Mouse (Mus musculus) ES-E14 (cell line): ENCODE data around the gene Hoxc11. TPM values are rescaled to one million over a fixed set of nuclear protein-coding genes. Genes with fewer than 3 reads are reported as not detected.

Source experiments
- DNase-seq: peaks from one replicate; pipeline ENCODE4 v3.0.0-alpha.2; 2013; ENCODE audit warnings: low read depth, low spot score
- H3K27ac ChIP-seq: 2 replicates; pipeline ENCODE4 v1.5.1; 2012; ENCODE audit warnings: low read depth, mild to moderate bottlenecking, low read length, moderate library complexity, mixed read lengths; ENCODE audit not compliant: poor library complexity, insufficient read depth, severe bottlenecking
- H3K36me3 ChIP-seq: 2 replicates; pipeline ENCODE4 v1.6.1; 2012; ENCODE audit warnings: mild to moderate bottlenecking, low read length, moderate library complexity, mixed read lengths; ENCODE audit not compliant: control insufficient read depth, poor library complexity, insufficient read depth, severe bottlenecking
- H3K4me1 ChIP-seq, 2 experiments: fragments of 150-350 bp in 1 of 2; sonication (generic) in 1 of 2; 2 replicates each; pipeline ENCODE4 v1.6.1; 2012; ENCODE audit warnings: low read length in 2 of 2, mild to moderate bottlenecking in 1 of 2, mixed read lengths in 1 of 2; ENCODE audit not compliant: control insufficient read depth in 2 of 2, insufficient read depth in 2 of 2, poor library complexity in 1 of 2
- H3K4me3 ChIP-seq, 2 experiments: fragments of 150-350 bp in 1 of 2; sonication (generic) in 1 of 2; 2 replicates each; pipeline ENCODE4 v1.5.1; 2012; ENCODE audit warnings: low read length in 2 of 2, low read depth in 1 of 2, mild to moderate bottlenecking in 1 of 2, mixed read lengths in 1 of 2; ENCODE audit not compliant: insufficient read depth in 1 of 2, poor library complexity in 1 of 2, severe bottlenecking in 1 of 2
- H3K9ac ChIP-seq: 2 replicates; pipeline ENCODE4 v1.6.1; 2012; ENCODE audit warnings: low read depth, mild to moderate bottlenecking, low read length, mixed read lengths; ENCODE audit not compliant: poor library complexity, insufficient read depth, severe bottlenecking
- H3K9me3 ChIP-seq: fragments of 150-350 bp; sonication (generic); 2 replicates; pipeline ENCODE4 v1.6.1; 2012; ENCODE audit warnings: low read depth, mild to moderate bottlenecking, low read length; ENCODE audit not compliant: control insufficient read depth, insufficient read depth
- CHD2 ChIP-seq: IDR thresholded peaks from 2 replicates; pipeline ENCODE4 v1.6.1; 2014; ENCODE audit warnings: mild to moderate bottlenecking, low read depth, low read length, inconsistent platforms
- HCFC1 ChIP-seq: IDR thresholded peaks from 2 replicates; pipeline ENCODE4 v1.6.1; 2012; ENCODE audit warnings: low read length, inconsistent platforms, borderline replicate concordance; ENCODE audit not compliant: insufficient read depth
- MAFK ChIP-seq: IDR thresholded peaks from 2 replicates; pipeline ENCODE4 v1.6.1; 2014; ENCODE audit warnings: mild to moderate bottlenecking, low read depth, low read length, inconsistent platforms; ENCODE audit not compliant: insufficient read depth
- ZC3H11A ChIP-seq: IDR thresholded peaks from 2 replicates; pipeline ENCODE4 v1.6.1; 2012; ENCODE audit warnings: low read depth, mild to moderate bottlenecking, inconsistent platforms, low read length, borderline replicate concordance
- ZNF384 ChIP-seq: IDR thresholded peaks from 2 replicates; pipeline ENCODE4 v1.6.1; 2012; ENCODE audit warnings: low read depth, low read length, inconsistent platforms
- in situ Hi-C, 2 experiments: fragments of 600-800 bp; cut with MboI; formaldehyde crosslinking; loops; one replicate each; pipeline ENCODE4 v1.15.1; 2025; ENCODE audit warnings: low sequenced_read_pairs in 2 of 2, inconsistent platforms in 1 of 2; ENCODE audit not compliant: unreplicated experiment in 2 of 2
- total RNA-seq: library from RNA; depleted of rRNA; stranded (reverse); fragments of 300-350 nt; gene quantifications from 2 replicates; pipeline ENCODE4 v1.2.3, GENCODE M21; 2012

Hoxc11 gene
- total RNA-seq, 1 experiment, result not detected

DNA sequence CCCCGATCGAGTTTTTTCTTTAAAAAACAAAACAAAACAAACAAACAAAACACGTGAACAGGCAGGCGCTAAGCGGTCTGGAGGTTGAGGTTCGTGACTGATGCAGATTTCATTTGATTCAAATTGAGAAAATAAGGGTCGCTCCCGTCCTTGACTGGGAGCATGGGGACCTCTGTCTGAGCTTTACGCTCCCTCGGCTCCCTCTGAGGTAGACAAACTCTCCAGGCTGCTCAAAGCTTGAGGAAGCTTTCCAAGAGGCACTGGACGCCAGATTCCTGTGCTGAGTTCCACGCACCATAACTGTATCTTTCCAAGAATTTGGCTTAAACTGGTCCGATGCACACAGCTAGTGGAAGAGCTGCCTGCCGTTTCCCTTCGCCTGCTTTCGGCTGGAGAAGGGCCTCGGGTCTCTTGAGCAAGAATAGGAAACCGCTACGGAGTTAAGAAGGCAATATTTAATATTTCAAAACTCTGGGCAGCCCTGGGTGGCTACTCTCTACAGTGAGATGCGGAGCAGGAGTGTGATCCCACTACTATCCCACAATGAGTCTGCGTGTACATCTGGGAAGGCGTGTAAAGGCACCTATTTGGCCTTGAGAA lies 43.6 kb upstream of the Hoxc11 start:
- in situ Hi-C loops, result no loop called here
- Histone ChIP-seq H3K9me3 (no peaks in the 10 kb centered on the region), H3K4me1 (peaks cover 0 to 1% of the 10 kb centered on the region in 2 experiments; a peak in 2 of 4 replicates), H3K4me3 (peak overlapping the region in 1 of 2 experiments; percentile 44; a peak in 2 of 4 replicates), H3K9ac (no peak overlapping the region), H3K36me3 (no peaks in the 10 kb centered on the region), H3K27ac (no peak overlapping the region)
- DNase-seq, result no peak
- TF ChIP-seq MAFK (no peak), HCFC1 (no peak), ZC3H11A (no peak), CHD2 (no peak), ZNF384 (no peak)

DNA sequence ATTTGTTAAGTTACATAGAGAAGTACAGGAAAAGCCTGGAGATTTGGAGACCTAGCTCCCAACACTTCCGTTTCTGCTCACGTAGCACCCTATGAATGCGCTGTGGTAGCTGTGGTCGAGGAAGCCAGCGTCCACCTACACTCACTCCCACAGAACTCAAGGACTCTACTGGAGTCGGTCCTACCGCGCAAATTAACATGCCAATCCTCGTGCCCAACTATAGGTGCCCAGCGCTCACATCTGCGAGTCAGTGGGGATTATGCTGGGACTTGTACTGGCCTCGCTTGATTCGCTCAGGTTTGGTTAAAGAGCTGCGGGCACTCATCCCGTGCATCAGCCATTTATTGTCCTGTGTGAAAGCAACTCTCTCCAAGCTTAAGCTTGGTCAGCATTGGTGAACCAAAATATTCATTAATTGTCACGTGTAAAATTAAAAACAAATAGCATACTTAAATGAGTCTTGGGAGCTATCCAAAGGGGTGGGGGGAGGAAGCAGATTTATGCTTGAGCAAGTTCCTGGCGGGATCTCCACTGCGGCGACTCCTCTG lies 41.1 kb upstream of the Hoxc11 start:
- Histone ChIP-seq H3K9me3 (no peaks in the 10 kb centered on the region), H3K4me3 (no peak overlapping the region), H3K4me1 (peaks cover 0 to 1% of the 10 kb centered on the region in 2 experiments; a peak in 2 of 4 replicates), H3K9ac (no peak overlapping the region), H3K36me3 (no peaks in the 10 kb centered on the region), H3K27ac (no peak overlapping the region)
- TF ChIP-seq HCFC1 (no peak), MAFK (no peak), ZNF384 (no peak), CHD2 (no peak), ZC3H11A (no peak)
- in situ Hi-C loops, result no loop called here
- no peak for DNase-seq

DNA sequence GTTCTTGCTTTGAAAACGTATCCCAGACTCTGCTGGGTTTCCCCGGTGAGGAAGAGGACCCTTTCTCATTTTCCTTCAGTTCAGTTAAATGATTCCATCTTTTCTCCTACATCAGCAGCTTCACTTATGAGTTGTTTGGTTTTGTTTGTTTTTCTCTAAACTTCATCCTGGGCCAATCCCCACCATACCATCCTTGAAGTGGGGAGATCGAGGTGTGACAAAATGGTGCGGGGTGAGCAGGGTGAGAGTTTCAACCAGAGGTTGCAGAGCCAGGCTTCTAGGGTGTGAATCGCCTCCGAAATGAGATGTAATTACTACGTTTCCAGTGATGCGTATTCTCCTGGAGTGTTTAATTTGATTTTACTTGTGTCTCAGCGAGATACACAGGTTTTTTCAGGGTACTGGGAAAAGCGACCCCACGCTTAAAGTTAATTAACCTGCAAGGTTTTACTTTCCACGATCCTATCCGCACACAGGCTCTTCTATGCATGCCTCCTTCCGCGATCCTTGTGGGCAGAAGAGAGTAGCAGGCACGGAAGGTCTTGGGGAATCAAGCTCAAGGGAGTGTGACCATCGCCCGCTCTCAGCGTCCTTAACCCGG lies 36.2 kb upstream of the Hoxc11 start:
- H3K36me3 ChIP-seq, result no peaks in the 10 kb centered on the region
- no peak overlapping the region for H3K4me3 ChIP-seq
- in situ Hi-C loops, result no loop called here
- no peak overlapping the region for H3K9ac ChIP-seq
- DNase-seq, result no peak
- TF ChIP-seq ZNF384, result no peak
- no peak for TF ChIP-seq HCFC1
- no peak for TF ChIP-seq ZC3H11A
- no peak overlapping the region for H3K27ac ChIP-seq
- H3K4me1 ChIP-seq, result peaks cover 0 to under 1% of the 10 kb centered on the region in 2 experiments; a peak in 1 of 4 replicates
- H3K9me3 ChIP-seq, result no peaks in the 10 kb centered on the region

DNA sequence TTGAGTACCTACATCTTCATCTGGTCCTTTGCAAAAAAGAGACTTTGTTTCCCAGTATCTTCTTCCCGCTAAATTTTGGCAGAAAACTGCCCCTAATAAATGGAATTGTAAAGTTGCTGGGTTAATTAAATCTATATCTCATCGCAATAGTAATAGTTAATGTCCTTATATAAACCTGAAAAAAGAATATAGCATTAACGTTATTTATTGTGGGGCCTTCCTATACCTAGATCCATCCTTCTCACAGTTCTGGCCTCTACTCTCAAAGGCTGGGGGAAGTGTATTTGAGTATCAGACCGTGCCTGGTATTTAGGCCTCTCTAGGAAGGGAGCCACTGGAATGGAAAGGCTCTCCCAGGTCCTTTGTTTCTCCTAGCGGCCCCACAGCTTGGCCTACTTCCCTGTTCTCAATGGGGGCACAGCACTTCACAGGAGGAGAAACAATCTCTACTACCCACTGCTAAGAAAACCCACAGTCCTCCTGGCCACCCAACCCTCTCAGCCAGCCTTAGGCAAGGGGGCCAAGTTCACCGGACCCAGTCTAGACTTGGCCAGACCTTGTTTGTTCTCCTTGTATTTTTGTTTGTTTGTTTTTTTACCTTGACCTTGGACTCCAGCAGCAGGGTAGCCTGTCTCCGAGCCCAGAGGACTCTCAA lies 35.5 kb upstream of the Hoxc11 start:
- Histone ChIP-seq H3K4me1 (no peaks in the 10 kb centered on the region), H3K4me3 (no peak overlapping the region), H3K36me3 (no peaks in the 10 kb centered on the region), H3K27ac (no peak overlapping the region), H3K9me3 (no peaks in the 10 kb centered on the region), H3K9ac (no peak overlapping the region)
- no peak for DNase-seq
- no peak for TF ChIP-seq CHD2
- no peak for TF ChIP-seq ZC3H11A
- no peak for TF ChIP-seq ZNF384
- no peak for TF ChIP-seq HCFC1
- TF ChIP-seq MAFK, result no peak
- in situ Hi-C loops, result no loop called here
